Mouse (Mus musculus) bone marrow, adult 2 months (tissue): ENCODE results near the gene Esyt3.

Source experiments
- CTCF ChIP-seq: fragments of 200-500 bp; IDR thresholded peaks from 2 replicates; pipeline ENCODE4 v1.5.1; 2011; ENCODE audit warnings: low read length, control low read depth; ENCODE audit not compliant: control insufficient read depth, insufficient read depth
- POLR2A ChIP-seq: fragments of 200-500 bp; IDR thresholded peaks from 2 replicates; pipeline ENCODE4 v1.6.1; 2011; ENCODE audit warnings: low read depth, mild to moderate bottlenecking, control low read depth, low read length, borderline replicate concordance; ENCODE audit not compliant: control insufficient read depth

GRCm38 (mm10) chr9:99336538-99336937, 21.8 kb downstream of the Esyt3 start:
- TF ChIP-seq CTCF (no peak), POLR2A (no peak)
